Mouse (Mus musculus) thymus, adult 2 months (tissue): Measurements from ENCODE around the gene Kctd7.

Experiments
- CTCF ChIP-seq: fragments of 200-500 bp; IDR thresholded peaks from 2 replicates; pipeline ENCODE4 v1.5.1; 2012; ENCODE audit warnings: mild to moderate bottlenecking, control low read depth, low read length, moderate library complexity, borderline replicate concordance; ENCODE audit not compliant: control insufficient read depth, poor library complexity, insufficient read depth; ENCODE audit errors: extremely low read depth
- POLR2A ChIP-seq: fragments of 200-500 bp; IDR thresholded peaks from 2 replicates; pipeline ENCODE4 v1.6.1; 2012; ENCODE audit warnings: mild to moderate bottlenecking, low read length, control low read depth, moderate library complexity; ENCODE audit not compliant: control insufficient read depth, poor library complexity, insufficient read depth; ENCODE audit errors: extremely low read depth

- TF ChIP-seq POLR2A (no peak), CTCF (no peak)
These were observed 706 bp upstream of the Kctd7 start for GRCm38 (mm10) chr5:130143977-130144333.
